Mouse (Mus musculus): ENCODE results near the gene Abca4. TPM values are rescaled to one million over a fixed set of nuclear protein-coding genes. Genes with fewer than 3 reads are reported as not detected.

Abca4 gene
- polyA plus RNA-seq, 1 experiment = 3.7 TPM

DNA sequence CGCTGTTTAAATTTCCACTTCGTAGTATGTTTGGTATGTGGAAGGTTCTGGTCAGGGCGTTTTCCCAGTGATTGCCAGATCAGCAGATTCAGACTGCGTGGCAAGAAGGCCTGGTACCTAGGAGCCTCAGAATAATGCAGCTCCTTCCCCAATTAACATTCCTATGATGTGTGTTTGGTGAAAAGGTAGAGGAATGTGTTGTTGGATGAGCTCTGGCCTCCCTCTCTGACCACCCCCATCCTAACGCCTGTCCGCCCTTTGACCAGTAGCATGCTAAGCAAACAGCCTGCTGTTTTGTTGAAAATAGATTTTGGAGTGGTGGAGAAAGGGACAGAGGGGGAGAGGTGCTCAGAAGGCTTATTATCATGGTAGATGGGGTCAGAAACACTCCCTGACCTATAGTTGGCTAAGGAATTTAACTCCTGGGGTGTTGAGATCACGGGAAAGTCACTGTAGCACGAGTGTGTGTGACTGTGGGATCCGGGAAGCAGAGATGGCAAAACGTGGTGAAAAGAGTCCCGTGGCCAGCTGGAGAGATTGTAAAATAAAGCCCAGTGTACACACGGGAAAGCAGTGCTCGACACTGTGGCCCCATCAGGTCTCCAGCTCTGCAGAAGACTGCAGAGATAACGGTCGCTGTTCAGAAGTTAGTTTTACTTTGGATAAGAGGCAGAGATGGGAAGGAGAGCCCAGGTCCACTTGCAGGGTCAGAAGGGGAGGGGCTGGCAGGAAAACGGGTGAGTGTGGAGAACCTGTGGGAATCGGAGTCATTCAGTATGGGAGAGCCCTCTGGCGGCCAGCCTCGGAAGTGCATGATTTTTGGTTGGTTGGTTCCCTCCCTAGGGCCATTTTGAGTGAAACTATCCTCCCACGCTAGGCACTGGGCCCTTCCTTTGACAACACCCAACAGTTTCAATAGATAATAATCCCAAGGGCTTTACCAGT lies 59.9 kb downstream of the Abca4 start:
- H3K27ac ChIP-seq (ENCODE audit: insufficient read depth, low read length) = no peak overlapping the region
- TF ChIP-seq CTCF (IDR thresholded peaks at IDR 0.05; ENCODE audit: extremely low read depth, insufficient read depth, low read length) = peak; percentile 77
- TF ChIP-seq POLR2A (IDR thresholded peaks at IDR 0.05; ENCODE audit: extremely low read depth, insufficient read depth, low read length) = no peak
- H3K4me1 ChIP-seq (ENCODE audit: control insufficient read depth, insufficient read depth, low read length) = no peaks in the 10 kb centered on the region
- H3K4me3 ChIP-seq (ENCODE audit: insufficient read depth, low read length) = no peak overlapping the region

DNA sequence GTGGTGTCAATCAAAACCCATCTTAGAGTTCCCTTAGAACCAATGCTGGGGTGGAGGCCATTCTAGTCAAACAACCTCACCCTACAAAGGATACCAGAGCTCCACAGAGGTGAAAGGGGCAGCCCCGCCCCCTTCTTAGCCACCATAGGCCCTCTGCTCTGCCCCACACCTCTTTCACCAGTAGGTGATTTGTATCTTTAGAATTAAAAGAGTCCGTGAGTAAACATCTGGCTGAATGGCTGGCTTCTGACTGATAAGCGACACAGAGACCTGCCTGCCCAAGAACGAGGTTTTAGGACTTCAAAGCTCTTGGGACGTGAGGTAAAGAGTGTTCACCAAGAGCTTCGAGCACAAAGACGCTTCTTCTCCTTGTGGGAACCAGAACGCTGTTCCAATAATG lies 62.7 kb downstream of the Abca4 start:
- H3K27ac ChIP-seq (ENCODE audit: insufficient read depth, low read length) = no peak overlapping the region
- no peaks in the 10 kb centered on the region for H3K4me1 ChIP-seq (ENCODE audit: control insufficient read depth, insufficient read depth, low read length)
- H3K4me3 ChIP-seq (ENCODE audit: insufficient read depth, low read length) = no peak overlapping the region
- TF ChIP-seq POLR2A (IDR thresholded peaks at IDR 0.05; ENCODE audit: extremely low read depth, insufficient read depth, low read length) (no peak), CTCF (IDR thresholded peaks at IDR 0.05; ENCODE audit: extremely low read depth, insufficient read depth, low read length) (no peak)

DNA sequence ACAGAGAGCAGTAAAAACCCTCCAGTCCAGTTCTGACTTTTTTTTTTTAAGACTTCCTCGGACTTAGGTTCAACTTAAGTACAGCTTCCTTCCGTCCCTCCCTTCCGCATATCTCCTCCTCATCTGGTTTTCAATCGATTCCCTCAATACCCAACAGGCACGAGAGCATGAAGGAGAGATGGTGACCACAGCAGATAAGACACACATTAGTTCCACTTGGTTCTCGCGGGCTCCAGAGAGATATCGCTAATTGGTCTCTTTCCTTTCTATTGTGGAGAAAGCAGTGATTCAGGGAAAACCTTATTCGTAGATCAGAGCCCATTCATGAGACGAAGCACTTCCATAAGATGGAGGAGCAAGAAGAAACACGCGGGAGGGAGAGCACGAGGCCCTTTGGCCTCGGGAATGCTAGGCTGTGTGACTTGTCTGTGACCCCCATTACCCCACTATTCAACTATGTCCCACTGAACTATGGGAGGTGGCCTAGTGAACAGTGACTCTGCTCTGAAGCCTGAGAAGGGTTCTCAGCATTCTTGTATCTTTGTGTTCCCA lies 63.5 kb downstream of the Abca4 start:
- no peak overlapping the region for H3K4me3 ChIP-seq (ENCODE audit: insufficient read depth, low read length)
- H3K4me1 ChIP-seq (ENCODE audit: control insufficient read depth, insufficient read depth, low read length) = no peaks in the 10 kb centered on the region
- no peak overlapping the region for H3K27ac ChIP-seq (ENCODE audit: insufficient read depth, low read length)
- no peak for TF ChIP-seq POLR2A (IDR thresholded peaks at IDR 0.05; ENCODE audit: extremely low read depth, insufficient read depth, low read length)
- TF ChIP-seq CTCF (IDR thresholded peaks at IDR 0.05; ENCODE audit: extremely low read depth, insufficient read depth, low read length) = no peak

DNA sequence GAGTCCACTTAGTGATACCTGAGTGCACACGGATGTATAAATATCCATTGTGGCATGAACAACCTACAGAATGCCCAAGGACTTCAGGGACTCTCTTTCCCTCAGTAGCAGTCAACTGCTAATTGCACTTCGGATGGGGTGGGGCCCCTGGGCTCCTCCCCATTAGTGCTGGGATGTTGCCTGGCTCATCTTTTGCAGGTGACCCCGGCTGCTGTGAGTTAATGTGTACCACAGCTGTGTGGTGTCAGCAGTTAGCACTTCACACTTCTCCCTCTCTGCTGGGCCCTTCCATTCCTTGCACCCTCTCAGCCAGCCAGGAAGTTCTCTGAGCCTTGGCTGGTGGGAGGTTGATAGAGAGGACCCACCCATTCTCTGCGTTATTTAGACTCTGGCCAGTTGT lies 65.2 kb downstream of the Abca4 start:
- H3K4me1 ChIP-seq (ENCODE audit: control insufficient read depth, insufficient read depth, low read length) = no peaks in the 10 kb centered on the region
- H3K4me3 ChIP-seq (ENCODE audit: insufficient read depth, low read length) = no peak overlapping the region
- no peak for TF ChIP-seq CTCF (IDR thresholded peaks at IDR 0.05; ENCODE audit: extremely low read depth, insufficient read depth, low read length)
- no peak for TF ChIP-seq POLR2A (IDR thresholded peaks at IDR 0.05; ENCODE audit: extremely low read depth, insufficient read depth, low read length)
- H3K27ac ChIP-seq (ENCODE audit: insufficient read depth, low read length) = no peak overlapping the region

DNA sequence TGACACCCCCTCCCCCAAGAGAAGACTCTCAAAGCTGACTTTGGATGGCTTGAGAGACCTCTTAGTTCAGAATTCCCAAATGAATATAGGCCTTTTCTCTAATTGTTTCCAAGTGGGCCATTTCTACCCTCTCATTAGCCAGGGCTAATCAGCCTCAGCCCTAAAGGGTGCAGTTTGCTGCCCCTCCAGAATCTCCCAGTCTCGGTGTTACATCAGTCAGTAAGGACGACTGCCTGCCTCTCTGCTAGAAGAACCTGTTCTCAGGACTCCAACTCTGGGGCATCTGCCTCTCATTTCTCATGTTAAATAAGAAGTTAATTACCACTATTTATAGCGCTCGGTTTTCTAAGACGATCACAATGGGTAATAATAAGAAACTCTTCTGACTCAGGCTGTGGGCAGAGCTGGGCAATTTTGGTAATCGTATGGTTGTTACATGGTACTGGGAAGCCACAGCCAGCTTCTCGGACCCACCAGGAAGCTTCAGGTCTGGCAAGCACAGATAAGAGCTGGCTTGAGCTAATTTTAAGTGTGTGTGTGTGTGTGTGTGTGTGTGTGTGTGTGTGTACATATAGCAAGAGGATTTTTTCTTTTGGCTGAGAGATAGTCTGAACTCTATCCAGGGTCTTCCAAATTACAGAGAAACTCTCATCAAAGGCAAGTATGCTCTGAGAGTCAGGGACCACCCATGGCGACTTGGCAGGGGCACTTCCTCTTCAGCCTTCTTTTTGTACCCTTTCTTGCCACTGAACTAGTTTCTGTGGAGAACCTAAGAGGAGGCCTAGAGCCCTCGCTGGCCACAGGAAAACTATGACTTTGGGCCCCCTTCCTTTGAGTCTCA lies 67.1 kb downstream of the Abca4 start:
- Histone ChIP-seq H3K27ac (ENCODE audit: insufficient read depth, low read length) (no peak overlapping the region), H3K4me1 (ENCODE audit: control insufficient read depth, insufficient read depth, low read length) (no peaks in the 10 kb centered on the region), H3K4me3 (ENCODE audit: insufficient read depth, low read length) (no peak overlapping the region)
- TF ChIP-seq CTCF (IDR thresholded peaks at IDR 0.05; ENCODE audit: extremely low read depth, insufficient read depth, low read length) = no peak
- TF ChIP-seq POLR2A (IDR thresholded peaks at IDR 0.05; ENCODE audit: extremely low read depth, insufficient read depth, low read length) = no peak

DNA sequence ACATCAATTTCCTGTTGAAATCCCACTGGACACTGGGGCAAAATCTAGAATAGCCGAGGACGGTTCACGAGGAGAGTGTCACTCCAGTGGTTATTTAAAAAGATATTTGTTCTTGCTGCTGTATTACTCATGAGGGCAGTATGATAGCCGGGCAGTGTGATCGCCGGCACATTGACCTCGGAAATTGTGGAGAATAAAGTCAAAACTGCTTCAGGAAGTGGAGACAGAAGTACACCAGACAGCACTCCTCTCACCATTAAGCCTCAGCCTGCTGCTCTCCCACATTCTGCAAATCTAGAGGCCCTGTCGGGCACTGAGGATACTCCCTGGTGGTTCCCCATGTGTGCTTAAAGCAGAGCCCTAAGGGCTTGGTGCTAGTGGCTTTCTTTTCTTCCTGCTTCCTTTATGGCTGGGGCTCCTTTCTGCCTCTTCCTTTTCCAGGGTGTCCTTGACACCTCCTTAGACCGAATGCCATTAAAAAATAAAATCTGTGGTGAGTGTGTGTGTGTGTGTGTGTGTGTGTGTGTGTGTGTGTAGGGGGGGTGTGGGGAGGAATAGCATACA lies 74.5 kb downstream of the Abca4 start:
- TF ChIP-seq POLR2A (IDR thresholded peaks at IDR 0.05; ENCODE audit: extremely low read depth, insufficient read depth, low read length) = no peak
- TF ChIP-seq CTCF (IDR thresholded peaks at IDR 0.05; ENCODE audit: extremely low read depth, insufficient read depth, low read length) = no peak
- no peak overlapping the region for H3K27ac ChIP-seq (ENCODE audit: insufficient read depth, low read length)
- H3K4me3 ChIP-seq (ENCODE audit: insufficient read depth, low read length) = no peak overlapping the region
- no peaks in the 10 kb centered on the region for H3K4me1 ChIP-seq (ENCODE audit: control insufficient read depth, insufficient read depth, low read length)

DNA sequence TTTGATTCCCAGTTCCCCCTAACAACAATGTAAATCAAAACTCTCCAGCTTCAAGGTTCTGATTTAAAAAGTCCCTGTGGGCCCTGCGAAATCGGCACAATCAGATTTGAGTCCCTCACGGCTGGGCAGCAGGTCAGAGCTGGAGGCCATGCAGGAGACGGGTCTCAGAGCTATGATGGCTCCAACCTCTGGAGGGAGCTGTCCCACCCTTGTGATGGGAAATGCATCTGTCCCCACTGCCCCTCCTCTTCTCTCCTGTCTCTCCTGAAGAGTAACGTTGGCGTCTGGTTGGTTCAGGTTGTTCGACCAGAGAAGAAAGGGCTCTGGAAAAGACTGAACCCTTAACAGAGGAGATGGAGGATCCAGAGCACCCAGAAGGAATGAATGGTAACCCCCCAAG lies 75.5 kb downstream of the Abca4 start:
- H3K4me3 ChIP-seq (ENCODE audit: insufficient read depth, low read length) = no peak overlapping the region
- H3K4me1 ChIP-seq (ENCODE audit: control insufficient read depth, insufficient read depth, low read length) = no peaks in the 10 kb centered on the region
- TF ChIP-seq CTCF (IDR thresholded peaks at IDR 0.05; ENCODE audit: extremely low read depth, insufficient read depth, low read length) (no peak), POLR2A (IDR thresholded peaks at IDR 0.05; ENCODE audit: extremely low read depth, insufficient read depth, low read length) (no peak)
- H3K27ac ChIP-seq (ENCODE audit: insufficient read depth, low read length) = peak overlapping the region; percentile 64

DNA sequence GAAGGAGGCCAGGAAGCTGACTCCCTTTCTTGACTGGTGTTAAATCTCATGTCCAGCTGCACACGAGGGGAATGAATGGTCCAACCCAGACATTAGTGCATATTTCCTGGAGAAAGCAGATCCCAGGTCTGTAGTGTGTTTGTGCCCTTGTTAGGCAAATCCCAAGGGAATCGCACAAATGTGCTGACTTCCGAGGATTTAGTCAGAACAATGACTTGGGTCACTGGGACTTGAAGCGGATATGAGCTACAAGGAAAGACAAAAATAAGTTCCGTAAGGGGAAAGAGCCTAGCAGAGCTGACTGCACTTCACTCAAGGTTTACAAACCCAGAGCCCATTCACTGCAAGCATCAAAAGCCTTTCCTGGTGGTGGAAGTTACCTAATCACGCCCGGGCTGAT lies 76.0 kb downstream of the Abca4 start:
- Histone ChIP-seq H3K4me3 (ENCODE audit: insufficient read depth, low read length) (no peak overlapping the region), H3K4me1 (ENCODE audit: control insufficient read depth, insufficient read depth, low read length) (no peaks in the 10 kb centered on the region), H3K27ac (ENCODE audit: insufficient read depth, low read length) (peak overlapping the region; percentile 64)
- TF ChIP-seq CTCF (IDR thresholded peaks at IDR 0.05; ENCODE audit: extremely low read depth, insufficient read depth, low read length) (no peak), POLR2A (IDR thresholded peaks at IDR 0.05; ENCODE audit: extremely low read depth, insufficient read depth, low read length) (no peak)

DNA sequence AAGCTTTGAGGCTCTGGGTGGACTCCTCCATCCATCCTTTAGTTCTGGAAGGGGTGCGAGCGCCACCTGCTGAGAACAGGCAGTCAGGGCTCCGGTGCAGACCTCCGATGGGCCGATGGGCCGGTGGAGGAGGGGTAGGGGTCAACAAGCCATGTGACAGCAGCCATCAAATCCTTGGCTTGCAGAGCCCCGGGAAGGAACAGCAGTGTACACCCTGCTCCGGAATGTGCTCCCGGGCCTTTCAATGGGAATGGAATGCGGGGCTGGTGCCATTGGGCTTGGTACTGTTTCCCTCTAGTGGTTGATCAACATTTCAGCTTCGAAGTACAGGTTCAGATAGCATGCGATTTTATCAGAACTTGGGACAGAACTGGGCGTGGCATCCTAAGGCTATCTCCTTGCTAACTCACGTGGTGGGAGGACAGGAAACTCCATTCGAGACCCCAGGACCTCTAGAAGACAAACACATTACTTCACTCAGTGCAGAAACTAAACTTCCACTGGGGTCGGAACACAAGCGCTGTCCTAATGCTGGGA lies 78.0 kb downstream of the Abca4 start:
- Histone ChIP-seq H3K27ac (ENCODE audit: insufficient read depth, low read length) (no peak overlapping the region), H3K4me1 (ENCODE audit: control insufficient read depth, insufficient read depth, low read length) (no peaks in the 10 kb centered on the region), H3K4me3 (ENCODE audit: insufficient read depth, low read length) (peak overlapping the region; percentile 1; the same call in 1 of the 2 replicates)
- TF ChIP-seq POLR2A (IDR thresholded peaks at IDR 0.05; ENCODE audit: extremely low read depth, insufficient read depth, low read length) = no peak
- peak; percentile 49 for TF ChIP-seq CTCF (IDR thresholded peaks at IDR 0.05; ENCODE audit: extremely low read depth, insufficient read depth, low read length)
